Mouse (Mus musculus) neural tube, embryonic 13.5 days (tissue): ENCODE measurements around the gene Tfpi. TPM values are rescaled to one million over a fixed set of nuclear protein-coding genes. Genes with fewer than 3 reads are reported as not detected.

ENCODE experiments used
- ATAC-seq: fragments of 200-750 bp; cut with Nextera tagmentation; 2 replicates; pipeline ENCODE4 v1.8.0; 2017; ENCODE audit warnings: low read depth, mild to moderate bottlenecking, moderate TSS enrichment, moderate library complexity
- H3K27ac ChIP-seq: fragments of 300-500 bp; sonication (generic); replicated peaks from 2 replicates; pipeline ENCODE4 v1.5.1; 2015; ENCODE audit warnings: moderate library complexity, mild to moderate bottlenecking, inconsistent platforms
- H3K27me3 ChIP-seq: fragments of 300-500 bp; sonication (generic); 2 replicates; pipeline ENCODE4 v1.6.1; 2015; ENCODE audit warnings: mild to moderate bottlenecking, inconsistent platforms
- H3K36me3 ChIP-seq: fragments of 300-500 bp; sonication (generic); 2 replicates; pipeline ENCODE4 v1.6.1; 2015; ENCODE audit warnings: mild to moderate bottlenecking, inconsistent platforms
- H3K4me1 ChIP-seq: fragments of 300-500 bp; sonication (generic); replicated peaks from 2 replicates; pipeline ENCODE4 v1.6.1; 2015; ENCODE audit warnings: inconsistent platforms
- H3K4me2 ChIP-seq: fragments of 300-500 bp; sonication (generic); 2 replicates; pipeline ENCODE4 v1.6.1; 2015; ENCODE audit warnings: inconsistent platforms, mild to moderate bottlenecking, moderate library complexity
- H3K4me3 ChIP-seq: fragments of 300-500 bp; sonication (generic); 2 replicates; pipeline ENCODE4 v1.5.1; 2015; ENCODE audit warnings: mild to moderate bottlenecking, inconsistent platforms
- H3K9ac ChIP-seq: fragments of 300-500 bp; sonication (generic); 2 replicates; pipeline ENCODE4 v1.6.1; 2015; ENCODE audit warnings: moderate library complexity, mild to moderate bottlenecking, inconsistent platforms
- H3K9me3 ChIP-seq: fragments of 300-500 bp; sonication (generic); 2 replicates; pipeline ENCODE4 v1.6.1; 2016; ENCODE audit warnings: inconsistent platforms
- WGBS: fragments of 180-500 bp; shearing (Covaris S2); methylation state at CpG from one replicate; pipeline ENCODE4 v1.1.7; 2015; 5-methylcytosine and 5-hydroxymethylcytosine counted together
- polyA plus RNA-seq: library from polyadenylated mRNA; unstranded; fragments of >200 nt; fragmentation: Nextera tagmentation; extraction: Ambion mirVana; gene quantifications from 2 replicates; pipeline ENCODE4 v1.2.1, GENCODE M21; 2015

Gene Tfpi
- polyA plus RNA-seq, 1 experiment from 2014 or later: 26.3 TPM

DNA sequence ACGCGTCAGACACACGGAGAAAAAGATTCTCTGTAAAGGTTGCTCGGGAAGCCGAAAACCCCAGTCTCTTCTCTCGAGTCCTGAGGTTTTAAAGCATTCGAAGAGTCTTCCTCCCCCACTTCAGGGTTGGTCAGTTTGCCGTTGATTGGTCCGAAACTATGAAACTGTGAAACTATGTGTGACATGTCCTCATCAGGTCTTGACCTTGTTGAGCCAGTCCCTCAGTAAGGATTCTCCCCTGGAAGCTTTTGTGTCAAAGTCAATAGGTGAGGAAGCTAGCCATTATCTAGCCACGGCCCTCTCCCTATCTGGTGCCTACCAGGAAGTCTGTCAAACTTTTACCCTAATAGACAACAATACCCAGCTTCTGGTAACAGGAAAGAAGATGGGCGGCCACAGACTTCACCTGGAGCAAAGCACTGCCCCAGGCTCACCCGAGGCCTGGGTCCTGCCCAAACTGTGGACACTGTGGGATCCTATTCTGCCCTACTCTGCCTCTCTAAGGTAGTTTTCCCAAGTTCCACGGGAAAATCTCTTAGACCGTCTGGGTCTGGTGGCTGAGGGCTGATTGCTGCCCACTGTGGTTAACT, 2.5 kb downstream of the Tfpi start:
- Histone ChIP-seq H3K9ac (0 out of 2 replicates have a peak overlapping the region, but pooled peaks have one; percentile 5), H3K4me1 (no peaks in the 10 kb centered on the region; the same call in 1 of the 2 replicates), H3K27ac (0 out of 2 replicates have a peak overlapping the region, but pooled peaks have one; percentile 13), H3K4me2 (no peak overlapping the region), H3K27me3 (no peaks in the 10 kb centered on the region), H3K9me3 (0 out of 2 replicates have a peak, but pooled peaks cover 2% of the 10 kb centered on the region), H3K4me3 (no peak overlapping the region), H3K36me3 (no peaks in the 10 kb centered on the region)
- ATAC-seq: no peak
- WGBS: 84% methylated on average over 14 of the region's 14 CpGs

GRCm38 (mm10) chr2:84467391-84467790, 9.2 kb downstream of the Tfpi start:
- WGBS: 85% methylated on average over 4 of the region's 4 CpGs
- Histone ChIP-seq H3K4me1 (no peaks in the 10 kb centered on the region), H3K27me3 (no peaks in the 10 kb centered on the region), H3K9ac (no peak overlapping the region), H3K9me3 (0 out of 2 replicates have a peak, but pooled peaks cover 4% of the 10 kb centered on the region), H3K4me3 (no peak overlapping the region), H3K27ac (no peak overlapping the region), H3K4me2 (no peak overlapping the region), H3K36me3 (no peaks in the 10 kb centered on the region)
- no peak for ATAC-seq

GRCm38 (mm10) chr2:84464956-84465355, 11.6 kb downstream of the Tfpi start:
- Histone ChIP-seq H3K9ac (no peak overlapping the region), H3K36me3 (no peaks in the 10 kb centered on the region), H3K4me2 (no peak overlapping the region), H3K4me1 (no peaks in the 10 kb centered on the region), H3K9me3 (0 out of 2 replicates have a peak, but pooled peaks cover 4% of the 10 kb centered on the region), H3K27ac (no peak overlapping the region), H3K4me3 (no peak overlapping the region), H3K27me3 (no peaks in the 10 kb centered on the region)
- ATAC-seq: no peak
- WGBS: 53% methylated on average over 7 of the region's 7 CpGs

DNA sequence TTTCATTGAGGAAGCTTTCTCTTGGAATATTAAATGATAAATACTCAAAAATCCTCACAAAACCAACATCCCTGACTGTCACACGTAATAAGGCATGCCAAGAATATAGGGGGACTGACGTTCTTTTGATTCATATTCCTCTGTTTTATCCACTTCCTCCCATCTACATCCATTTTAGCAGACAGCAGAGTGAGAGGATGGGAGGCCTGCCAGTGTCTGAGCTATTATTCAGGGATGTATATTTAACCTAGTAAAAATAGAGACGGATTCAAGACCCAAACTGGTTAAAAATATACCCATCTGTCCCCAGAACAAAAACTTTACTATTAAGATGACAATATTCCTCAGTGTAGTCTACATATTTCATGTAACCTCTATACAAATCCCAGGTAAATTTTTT, 14.2 kb downstream of the Tfpi start:
- H3K4me2 ChIP-seq: no peak overlapping the region

GRCm38 (mm10) chr2:84459651-84460177, 16.9 kb downstream of the Tfpi start:
- no peak overlapping the region for H3K4me3 ChIP-seq
- no peaks in the 10 kb centered on the region for H3K36me3 ChIP-seq
- ATAC-seq: no peak
- H3K9me3 ChIP-seq: no peaks in the 10 kb centered on the region
- no peak overlapping the region for H3K4me2 ChIP-seq
- 75% methylated on average over 11 of the region's 11 CpGs for WGBS
- no peak overlapping the region for H3K27ac ChIP-seq
- no peak overlapping the region for H3K9ac ChIP-seq
- no peaks in the 10 kb centered on the region for H3K27me3 ChIP-seq
- H3K4me1 ChIP-seq: no peaks in the 10 kb centered on the region

More for the DNA sequence above, 14.2 kb downstream of the Tfpi start:
- Histone ChIP-seq H3K27ac (no peak overlapping the region), H3K27me3 (no peaks in the 10 kb centered on the region), H3K4me1 (no peaks in the 10 kb centered on the region), H3K9me3 (no peaks in the 10 kb centered on the region), H3K4me3 (no peak overlapping the region), H3K9ac (no peak overlapping the region), H3K36me3 (no peaks in the 10 kb centered on the region)
- ATAC-seq: no peak
- WGBS: 94% methylated on average over 3 of the region's 3 CpGs

GRCm38 (mm10) chr2:84457221-84457620, 19.4 kb downstream of the Tfpi start:
- ATAC-seq: no peak

GRCm38 (mm10) chr2:84455236-84455799, 21.3 kb downstream of the Tfpi start:
- H3K4me2 ChIP-seq: 0 out of 2 replicates have a peak overlapping the region, but pooled peaks have one; percentile 1
- no peaks in the 10 kb centered on the region for H3K36me3 ChIP-seq
- no peaks in the 10 kb centered on the region for H3K9me3 ChIP-seq
- H3K4me3 ChIP-seq: no peak overlapping the region
- peak; percentile 53; the same call in 1 of the 2 replicates for ATAC-seq
- H3K4me1 ChIP-seq: no peaks in the 10 kb centered on the region
- no peak overlapping the region for H3K9ac ChIP-seq
- WGBS: 7% methylated on average over 5 of the region's 5 CpGs
- H3K27me3 ChIP-seq: no peaks in the 10 kb centered on the region
- H3K27ac ChIP-seq: no peak overlapping the region

More at GRCm38 (mm10) chr2:84457221-84457620, 19.4 kb downstream of the Tfpi start:
- Histone ChIP-seq H3K36me3 (no peaks in the 10 kb centered on the region), H3K4me3 (no peak overlapping the region), H3K9me3 (no peaks in the 10 kb centered on the region), H3K9ac (no peak overlapping the region), H3K27me3 (no peaks in the 10 kb centered on the region), H3K27ac (no peak overlapping the region), H3K4me1 (no peaks in the 10 kb centered on the region), H3K4me2 (no peak overlapping the region)
- WGBS: 85% methylated on average over 6 of the region's 6 CpGs

GRCm38 (mm10) chr2:84454551-84455235, 21.9 kb downstream of the Tfpi start:
- Histone ChIP-seq H3K4me2 (0 out of 2 replicates have a peak overlapping the region, but pooled peaks have one; percentile 1), H3K4me3 (no peak overlapping the region), H3K9me3 (no peaks in the 10 kb centered on the region), H3K36me3 (no peaks in the 10 kb centered on the region), H3K4me1 (no peaks in the 10 kb centered on the region), H3K27ac (no peak overlapping the region), H3K9ac (no peak overlapping the region), H3K27me3 (no peaks in the 10 kb centered on the region)
- 61% methylated on average over 10 of the region's 10 CpGs for WGBS
- peak; percentile 50 for ATAC-seq

DNA sequence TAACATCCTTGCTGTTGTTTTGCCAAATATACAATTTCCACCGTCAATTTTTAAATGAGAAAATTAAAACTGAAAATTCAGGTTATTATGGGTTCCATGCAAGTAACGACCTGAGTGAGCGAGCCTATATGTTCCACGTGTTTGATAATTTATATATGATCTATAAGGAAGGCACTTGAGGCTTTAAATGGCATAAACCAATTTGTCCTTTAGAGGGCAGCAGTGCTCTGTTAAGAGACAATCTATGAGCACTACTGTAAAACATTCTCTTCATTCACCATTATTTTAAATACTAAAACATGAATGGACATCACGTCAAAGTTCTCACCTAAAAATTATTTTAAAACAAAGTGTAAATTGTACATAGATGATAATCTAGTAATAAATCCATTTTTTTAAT, 22.5 kb downstream of the Tfpi start:
- no peaks in the 10 kb centered on the region for H3K4me1 ChIP-seq
- no peak overlapping the region for H3K4me2 ChIP-seq
- H3K27ac ChIP-seq: no peak overlapping the region
- H3K27me3 ChIP-seq: no peaks in the 10 kb centered on the region
- 14% methylated on average over 5 of the region's 5 CpGs for WGBS
- ATAC-seq: peak; percentile 69; the same call in 1 of the 2 replicates
- H3K9me3 ChIP-seq: no peaks in the 10 kb centered on the region
- no peaks in the 10 kb centered on the region for H3K36me3 ChIP-seq
- no peak overlapping the region for H3K9ac ChIP-seq
- H3K4me3 ChIP-seq: no peak overlapping the region

DNA sequence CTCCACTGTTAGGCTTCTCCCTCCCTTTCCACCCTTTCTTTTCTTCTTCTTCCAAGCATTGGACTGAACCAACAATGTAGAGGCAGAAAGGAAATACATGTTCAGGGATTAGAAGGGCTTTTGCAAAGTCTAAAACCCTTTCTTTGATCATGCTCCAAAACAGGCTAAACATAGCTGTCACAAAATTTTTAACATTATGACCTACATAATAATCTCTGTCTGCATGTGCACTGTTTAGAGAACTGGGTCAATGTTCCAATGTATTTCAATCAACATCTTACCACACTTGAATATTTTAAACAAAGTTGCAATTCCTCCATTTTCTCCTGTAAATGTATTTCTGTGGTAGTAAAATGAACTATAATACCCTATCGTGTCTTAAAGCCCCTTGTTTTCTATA, 31.1 kb downstream of the Tfpi start:
- Histone ChIP-seq H3K36me3 (no peaks in the 10 kb centered on the region), H3K4me3 (no peak overlapping the region), H3K27me3 (no peaks in the 10 kb centered on the region), H3K4me2 (no peak overlapping the region), H3K9ac (no peak overlapping the region), H3K9me3 (no peaks in the 10 kb centered on the region), H3K4me1 (no peaks in the 10 kb centered on the region), H3K27ac (no peak overlapping the region)
- WGBS: 84% methylated on average over 1 of the region's 1 CpGs
- ATAC-seq: no peak

GRCm38 (mm10) chr2:84441940-84442339, 34.6 kb downstream of the Tfpi start:
- no peak overlapping the region for H3K27ac ChIP-seq
- no peak overlapping the region for H3K4me3 ChIP-seq
- no peak overlapping the region for H3K4me2 ChIP-seq
- no peak for ATAC-seq
- no peaks in the 10 kb centered on the region for H3K4me1 ChIP-seq
- no peaks in the 10 kb centered on the region for H3K36me3 ChIP-seq
- H3K9me3 ChIP-seq: no peaks in the 10 kb centered on the region
- 86% methylated on average over 5 of the region's 5 CpGs for WGBS
- no peak overlapping the region for H3K9ac ChIP-seq
- no peaks in the 10 kb centered on the region for H3K27me3 ChIP-seq

DNA sequence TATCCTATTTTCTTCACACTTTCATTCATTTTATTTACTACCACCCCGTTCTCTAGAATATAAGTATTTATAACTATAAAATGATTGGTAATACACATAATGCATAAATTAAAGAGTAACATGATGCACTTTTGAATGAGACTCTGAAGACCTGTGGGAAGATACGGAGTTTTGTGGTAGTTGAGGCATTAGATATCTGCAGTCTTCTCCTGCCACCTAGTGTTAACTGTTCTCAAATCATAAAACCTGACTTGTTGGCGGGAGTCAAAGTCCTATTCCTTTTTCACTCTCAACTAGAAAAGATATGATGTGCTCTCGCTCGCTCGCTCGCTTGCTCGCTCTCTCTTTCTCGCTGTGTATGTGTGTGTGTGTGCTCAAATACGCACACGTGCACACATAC, 46.9 kb downstream of the Tfpi start:
- no peak overlapping the region for H3K4me2 ChIP-seq
- H3K36me3 ChIP-seq: no peaks in the 10 kb centered on the region
- no peak overlapping the region for H3K27ac ChIP-seq
- H3K9me3 ChIP-seq: no peaks in the 10 kb centered on the region
- no peak overlapping the region for H3K9ac ChIP-seq
- ATAC-seq: peak; percentile 53; the same call in 1 of the 2 replicates
- peaks cover 5% of the 10 kb centered on the region; the same call in 1 of the 2 replicates for H3K27me3 ChIP-seq
- H3K4me3 ChIP-seq: no peak overlapping the region
- H3K4me1 ChIP-seq: peaks cover 5% of the 10 kb centered on the region; the same call in 1 of the 2 replicates
- 53% methylated on average over 11 of the region's 11 CpGs for WGBS
